Mouse (Mus musculus) ovary, postnatal 14 days (tissue): Measurements from ENCODE around the gene Desi2.
"Not testable (repeated sequence)": the region's sequence is repeated elsewhere in the genome, so short reads cannot be mapped to it uniquely, and the experiment has no call there.

ENCODE experiments used
- DNase-seq: peaks from one replicate; pipeline ENCODE4 v3.0.0; 2022; ENCODE audit warnings: low spot score

Gene Desi2

GRCm38 (mm10) chr1:178187216-178187791 is at the start of gene Desi2:
Gene Desi2 (plus strand): TSS chr1:178187417.
- peak; percentile 83 for DNase-seq

GRCm38 (mm10) chr1:178146513-178146912 is 40.7 kb upstream of the Desi2 start:
- DNase-seq: peak; percentile 22

GRCm38 (mm10) chr1:178146915-178147314 is 40.3 kb upstream of the Desi2 start:
- not testable (repeated sequence) for DNase-seq

GRCm38 (mm10) chr1:178182251-178182650 is 5.0 kb upstream of the Desi2 start:
- DNase-seq: no peak

GRCm38 (mm10) chr1:178185591-178185990 is 1.6 kb upstream of the Desi2 start:
- DNase-seq: no peak

GRCm38 (mm10) chr1:178187810-178188209 is 593 bp downstream of the Desi2 start:
- DNase-seq: not testable (repeated sequence)

GRCm38 (mm10) chr1:178188386-178188785 is 1.2 kb downstream of the Desi2 start:
- DNase-seq: no peak

- no peak for DNase-seq
Measured at GRCm38 (mm10) chr1:178205701-178206325, 18.6 kb downstream of the Desi2 start.

GRCm38 (mm10) chr1:178207856-178208255 is 20.6 kb downstream of the Desi2 start:
- not testable (repeated sequence) for DNase-seq

- no peak for DNase-seq
Measured at GRCm38 (mm10) chr1:178209966-178210365, 22.7 kb downstream of the Desi2 start.

GRCm38 (mm10) chr1:178217157-178217556 is 29.9 kb downstream of the Desi2 start:
- DNase-seq: no peak

- no peak for DNase-seq
Measured at GRCm38 (mm10) chr1:178218305-178218704, 31.1 kb downstream of the Desi2 start.

GRCm38 (mm10) chr1:178219166-178220077 is 32.2 kb downstream of the Desi2 start:
- DNase-seq: no peak

- DNase-seq: not testable (repeated sequence)
Measured at GRCm38 (mm10) chr1:178228888-178229287, 41.7 kb downstream of the Desi2 start.

GRCm38 (mm10) chr1:178234109-178234508 is 46.9 kb downstream of the Desi2 start:
- no peak for DNase-seq

- no peak for DNase-seq
Measured at GRCm38 (mm10) chr1:178235919-178236466, 48.8 kb downstream of the Desi2 start.

- DNase-seq: no peak
Measured at GRCm38 (mm10) chr1:178238676-178239075, 51.5 kb downstream of the Desi2 start.

- DNase-seq: no peak
Measured at GRCm38 (mm10) chr1:178241884-178242508, 54.8 kb downstream of the Desi2 start.

- DNase-seq: no peak
Measured at GRCm38 (mm10) chr1:178248107-178248820, 61.0 kb downstream of the Desi2 start.

- no peak for DNase-seq
Measured at GRCm38 (mm10) chr1:178254598-178254997, 67.4 kb downstream of the Desi2 start.

GRCm38 (mm10) chr1:178256351-178256750 is 69.1 kb downstream of the Desi2 start:
- DNase-seq: no peak
